Mouse (Mus musculus) CD8-positive naive resting alpha-beta T cell, adult 2 months (primary cell): ENCODE data around the gene Avpr1b.

ENCODE experiments used
- DNase-seq, 2 experiments: peaks; one replicate each; pipeline ENCODE4 v3.0.0; 2022; ENCODE audit warnings: low read depth in 2 of 2, low spot score in 2 of 2

Avpr1b gene

GRCm38 (mm10) chr1:131598905-131599304, at the start of gene Avpr1b:
Gene Avpr1b (plus strand): TSS chr1:131599239.
- no peak for DNase-seq

- DNase-seq = no peak
Measured at GRCm38 (mm10) chr1:131551956-131552355, 47.1 kb upstream of the Avpr1b start.

- no peak for DNase-seq
Measured at GRCm38 (mm10) chr1:131553428-131553827, 45.6 kb upstream of the Avpr1b start.

- peak; percentile 67 to 78 for DNase-seq
Measured at GRCm38 (mm10) chr1:131555042-131555812, 43.8 kb upstream of the Avpr1b start.

GRCm38 (mm10) chr1:131560500-131560899, 38.5 kb upstream of the Avpr1b start:
- DNase-seq = no peak

- no peak for DNase-seq
Measured at GRCm38 (mm10) chr1:131562081-131562480, 37.0 kb upstream of the Avpr1b start.

GRCm38 (mm10) chr1:131566056-131566455, 33.0 kb upstream of the Avpr1b start:
- peak; percentile 16 to 42 for DNase-seq

- DNase-seq = no peak
Measured at GRCm38 (mm10) chr1:131569721-131570120, 29.3 kb upstream of the Avpr1b start.

- DNase-seq = no peak
Measured at GRCm38 (mm10) chr1:131570391-131570790, 28.6 kb upstream of the Avpr1b start.

GRCm38 (mm10) chr1:131573721-131574120, 25.3 kb upstream of the Avpr1b start:
- peak in 1 of 2 experiments; percentile 8 for DNase-seq

- DNase-seq = no peak
Measured at GRCm38 (mm10) chr1:131578943-131579680, 19.9 kb upstream of the Avpr1b start.

- no peak for DNase-seq
Measured at GRCm38 (mm10) chr1:131580389-131580788, 18.6 kb upstream of the Avpr1b start.

- DNase-seq = no peak
Measured at GRCm38 (mm10) chr1:131583598-131583997, 15.4 kb upstream of the Avpr1b start.

GRCm38 (mm10) chr1:131586836-131587235, 12.2 kb upstream of the Avpr1b start:
- no peak for DNase-seq

GRCm38 (mm10) chr1:131600314-131600713, 1.3 kb downstream of the Avpr1b start:
- DNase-seq = no peak

- DNase-seq = no peak
Measured at GRCm38 (mm10) chr1:131606719-131607118, 7.7 kb downstream of the Avpr1b start.

GRCm38 (mm10) chr1:131612556-131613155, 13.6 kb downstream of the Avpr1b start:
- no peak for DNase-seq

GRCm38 (mm10) chr1:131613361-131614133, 14.5 kb downstream of the Avpr1b start:
- DNase-seq = peak; percentile 71 to 81

GRCm38 (mm10) chr1:131614641-131615040, 15.6 kb downstream of the Avpr1b start:
- no peak for DNase-seq

- no peak for DNase-seq
Measured at GRCm38 (mm10) chr1:131616131-131616530, 17.1 kb downstream of the Avpr1b start.

GRCm38 (mm10) chr1:131616546-131617220, 17.6 kb downstream of the Avpr1b start:
- DNase-seq = no peak
